Mouse (Mus musculus) heart, embryonic 14.5 days (tissue): ENCODE results near the gene Scube2. TPM values are rescaled to one million over a fixed set of nuclear protein-coding genes. Genes with fewer than 3 reads are reported as not detected.

Experiments
- ATAC-seq: fragments of 200-750 bp; cut with Nextera tagmentation; 2 replicates; pipeline ENCODE4 v1.8.0; 2017; ENCODE audit warnings: low read depth, moderate TSS enrichment; ENCODE audit not compliant: insufficient number of reproducible peaks, insufficient read depth, low FRiP score
- H3K27ac ChIP-seq, 2 experiments: fragments of 200-500 bp in 1 of 2; fragments of 300-500 bp in 1 of 2; sonication (generic) in 1 of 2; replicated peaks in 1 of 2; 2 replicates each; pipeline ENCODE4 v1.5.1; 2012 to 2014; ENCODE audit warnings: low read depth in 2 of 2, low read length in 2 of 2, control low read depth in 1 of 2, mild to moderate bottlenecking in 1 of 2, mixed read lengths in 1 of 2; ENCODE audit not compliant: control insufficient read depth in 1 of 2, insufficient read depth in 1 of 2
- H3K27me3 ChIP-seq: fragments of 300-500 bp; sonication (generic); 2 replicates; pipeline ENCODE4 v1.6.1; 2014; ENCODE audit warnings: mild to moderate bottlenecking, low read length, control low read depth; ENCODE audit not compliant: control insufficient read depth, insufficient read depth
- H3K36me3 ChIP-seq: fragments of 300-500 bp; sonication (generic); 2 replicates; pipeline ENCODE4 v1.6.1; 2014; ENCODE audit warnings: mild to moderate bottlenecking, control low read depth, low read length, mixed read lengths; ENCODE audit not compliant: control insufficient read depth, insufficient read depth
- H3K4me1 ChIP-seq, 2 experiments: fragments of 200-500 bp in 1 of 2; fragments of 300-500 bp in 1 of 2; sonication (generic) in 1 of 2; 2 replicates each; pipeline ENCODE4 v1.6.1; 2012 to 2014; ENCODE audit warnings: low read length in 2 of 2, control low read depth in 1 of 2, mixed read lengths in 1 of 2; ENCODE audit not compliant: control insufficient read depth in 2 of 2, insufficient read depth in 2 of 2
- H3K4me2 ChIP-seq: fragments of 300-500 bp; sonication (generic); 2 replicates; pipeline ENCODE4 v1.6.1; 2014; ENCODE audit warnings: mild to moderate bottlenecking, low read length
- H3K4me3 ChIP-seq, 2 experiments: fragments of 200-500 bp in 1 of 2; fragments of 300-500 bp in 1 of 2; sonication (generic) in 1 of 2; 2 replicates each; pipeline ENCODE4 v1.5.1; 2012 to 2014; ENCODE audit warnings: low read length in 2 of 2, mild to moderate bottlenecking in 2 of 2, control low read depth in 1 of 2, low read depth in 1 of 2, moderate library complexity in 1 of 2; ENCODE audit not compliant: control insufficient read depth in 1 of 2, insufficient read depth in 1 of 2
- H3K9ac ChIP-seq: fragments of 300-500 bp; sonication (generic); 2 replicates; pipeline ENCODE4 v1.6.1; 2014; ENCODE audit warnings: mild to moderate bottlenecking, low read length
- H3K9me3 ChIP-seq: fragments of 300-500 bp; sonication (generic); 2 replicates; pipeline ENCODE4 v1.6.1; 2016; ENCODE audit warnings: low read length, control low read depth; ENCODE audit not compliant: control insufficient read depth
- WGBS: fragments of 180-500 bp; shearing (Covaris S2); extraction: QIAGEN DNeasy Blood & Tissue Kit; methylation state at CpG from one replicate; pipeline ENCODE4 v1.1.7; 2014; 5-methylcytosine and 5-hydroxymethylcytosine counted together
- polyA plus RNA-seq: library from polyadenylated mRNA; unstranded; fragments of >200 nt; fragmentation: Nextera tagmentation; extraction: Ambion mirVana; gene quantifications from 2 replicates; pipeline ENCODE4 v1.2.1, GENCODE M21; 2014

Gene Scube2
- polyA plus RNA-seq, 1 experiment from 2014 or later: 12.4 TPM

- Histone ChIP-seq H3K9me3 (no peaks in the 10 kb centered on the region), H3K9ac (peak overlapping the region; percentile 63), H3K27me3 (peaks cover 54% of the 10 kb centered on the region), H3K4me3 (peak overlapping the region; percentile 46 to 53), H3K4me1 (peaks cover 6 to 11% of the 10 kb centered on the region in 2 experiments; a peak in 2 of 4 replicates), H3K27ac (no peak overlapping the region), H3K4me2 (peak overlapping the region; percentile 97), H3K36me3 (no peaks in the 10 kb centered on the region)
- peak; percentile 38 for ATAC-seq
- WGBS: under 1% methylated on average over 24 of the region's 24 CpGs
These were observed 84.4 kb downstream of the Scube2 start for GRCm38 (mm10) chr7:109781087-109781469.

DNA sequence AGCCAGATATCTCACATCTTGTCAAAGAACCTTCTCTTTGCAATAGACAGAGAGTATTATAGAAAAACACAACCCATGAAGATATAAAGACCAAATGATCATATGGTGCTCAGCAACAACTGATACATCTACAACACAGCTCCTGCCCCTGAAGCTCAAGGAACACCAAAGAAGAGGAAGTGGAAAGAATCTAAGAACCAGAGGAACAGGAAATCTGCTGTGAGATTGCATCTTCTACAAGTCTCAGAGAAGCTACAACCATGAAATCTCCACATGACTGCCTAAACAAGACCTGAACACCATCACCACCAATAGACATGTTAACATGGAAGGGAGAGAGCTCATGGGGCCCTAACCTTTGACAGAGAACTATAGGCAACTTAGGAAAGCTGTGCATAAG is 93.2 kb downstream of the Scube2 start:
- ATAC-seq: no peak
- H3K9me3 ChIP-seq: no peaks in the 10 kb centered on the region
- no peak overlapping the region for H3K27ac ChIP-seq
- no peaks in the 10 kb centered on the region for H3K4me1 ChIP-seq
- no peak overlapping the region for H3K9ac ChIP-seq
- no peak overlapping the region for H3K4me2 ChIP-seq
- H3K27me3 ChIP-seq: no peaks in the 10 kb centered on the region
- no peaks in the 10 kb centered on the region for H3K36me3 ChIP-seq
- H3K4me3 ChIP-seq: no peak overlapping the region

DNA sequence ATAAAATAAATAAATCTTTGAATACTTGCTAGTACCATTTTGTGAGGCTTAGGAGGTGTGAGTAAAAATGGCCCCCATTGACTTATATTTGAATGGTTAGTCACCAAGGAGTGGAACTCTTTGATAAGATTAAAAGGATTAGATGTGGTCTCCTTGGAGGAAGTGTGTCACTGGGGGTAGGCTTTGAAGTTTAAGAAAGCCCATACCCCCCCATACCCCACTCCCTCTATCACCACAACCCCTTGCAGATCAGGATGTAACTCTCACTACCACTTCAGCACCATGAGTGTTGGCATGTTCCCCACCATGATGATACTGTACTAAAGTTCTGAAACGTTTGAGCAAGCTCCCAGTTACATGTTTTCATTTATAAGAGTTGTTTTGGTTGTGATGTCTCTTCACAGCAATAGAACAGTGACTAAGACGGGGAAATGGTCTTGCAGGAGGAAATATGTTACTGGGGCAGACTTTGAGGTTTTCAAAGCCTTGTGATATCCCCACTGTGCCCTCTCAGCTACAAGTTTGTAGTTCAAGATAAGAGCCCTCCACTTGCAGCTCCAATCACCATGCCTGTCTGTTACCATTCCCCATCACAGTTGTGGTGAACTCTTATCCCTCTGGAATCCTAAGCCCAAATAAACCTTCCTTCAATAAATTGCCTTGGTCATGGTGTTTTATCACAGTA is 96.6 kb downstream of the Scube2 start:
- Histone ChIP-seq H3K4me2 (no peak overlapping the region), H3K27ac (no peak overlapping the region), H3K36me3 (no peaks in the 10 kb centered on the region), H3K4me3 (no peak overlapping the region), H3K9ac (no peak overlapping the region), H3K4me1 (no peaks in the 10 kb centered on the region), H3K27me3 (no peaks in the 10 kb centered on the region), H3K9me3 (no peaks in the 10 kb centered on the region)
- no peak for ATAC-seq
- WGBS: 35% methylated on average over 2 of the region's 2 CpGs

- no peaks in the 10 kb centered on the region for H3K27me3 ChIP-seq
- no peak overlapping the region for H3K4me2 ChIP-seq
- no peaks in the 10 kb centered on the region for H3K9me3 ChIP-seq
- H3K27ac ChIP-seq: no peak overlapping the region
- no peak for ATAC-seq
- H3K9ac ChIP-seq: no peak overlapping the region
- 71% methylated on average over 7 of the region's 7 CpGs for WGBS
- H3K36me3 ChIP-seq: no peaks in the 10 kb centered on the region
- no peaks in the 10 kb centered on the region for H3K4me1 ChIP-seq
- H3K4me3 ChIP-seq: no peak overlapping the region
These were observed 97.7 kb downstream of the Scube2 start for GRCm38 (mm10) chr7:109767575-109768350.

DNA sequence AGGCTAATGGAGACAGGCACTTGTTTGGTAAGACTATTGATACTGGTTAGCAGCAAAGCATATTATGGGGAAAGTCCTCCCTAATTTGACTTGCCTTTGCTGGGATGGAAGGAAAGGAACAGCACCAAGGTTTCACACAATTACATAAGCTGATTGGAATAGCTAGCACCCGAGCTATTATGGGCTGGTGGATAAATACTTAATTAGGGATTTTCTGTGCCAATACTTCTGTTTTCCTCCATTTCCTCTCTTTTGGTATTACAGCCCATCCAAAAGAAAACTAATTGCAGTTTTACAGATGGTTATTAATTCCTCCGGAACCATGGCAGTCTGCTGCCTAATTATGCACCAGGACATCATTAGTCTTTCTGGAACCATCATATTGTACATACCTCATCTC is 101.5 kb downstream of the Scube2 start:
- Histone ChIP-seq H3K9ac (no peak overlapping the region), H3K4me2 (no peak overlapping the region), H3K4me3 (no peak overlapping the region), H3K9me3 (no peaks in the 10 kb centered on the region), H3K4me1 (no peaks in the 10 kb centered on the region), H3K27me3 (no peaks in the 10 kb centered on the region), H3K36me3 (no peaks in the 10 kb centered on the region), H3K27ac (no peak overlapping the region)
- ATAC-seq: no peak
- 56% methylated on average over 2 of the region's 2 CpGs for WGBS

- Histone ChIP-seq H3K4me2 (no peak overlapping the region), H3K27me3 (no peaks in the 10 kb centered on the region), H3K27ac (no peak overlapping the region), H3K4me3 (no peak overlapping the region), H3K9ac (no peak overlapping the region), H3K36me3 (0 out of 2 replicates have a peak, but pooled peaks cover 4% of the 10 kb centered on the region), H3K4me1 (peaks cover 2 to 11% of the 10 kb centered on the region in 2 experiments; a peak in 3 of 4 replicates), H3K9me3 (no peaks in the 10 kb centered on the region)
- 97% methylated on average over 3 of the region's 3 CpGs for WGBS
- no peak for ATAC-seq
These were observed 109.2 kb downstream of the Scube2 start for GRCm38 (mm10) chr7:109756291-109756690.

DNA sequence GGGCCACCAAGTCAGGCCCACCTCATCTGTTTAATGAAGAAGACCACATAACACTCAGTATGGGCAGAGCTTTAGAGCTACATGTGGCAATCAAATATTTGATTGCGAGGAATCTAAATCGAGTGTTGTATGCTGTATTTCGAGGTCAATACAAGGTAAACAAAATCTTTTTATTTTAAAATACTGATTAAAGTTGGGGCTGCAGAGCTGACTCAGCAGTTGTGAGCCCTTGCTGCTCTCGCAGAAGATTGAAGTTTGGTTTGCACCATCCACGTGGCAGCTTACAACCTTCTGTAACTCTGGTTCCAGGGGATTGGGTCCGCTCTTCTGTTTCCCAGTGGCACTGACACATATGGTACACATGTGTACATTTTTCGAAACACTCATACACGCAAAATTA is 111.4 kb downstream of the Scube2 start:
- no peaks in the 10 kb centered on the region for H3K9me3 ChIP-seq
- WGBS: 90% methylated on average over 8 of the region's 8 CpGs
- H3K9ac ChIP-seq: no peak overlapping the region
- no peak overlapping the region for H3K4me2 ChIP-seq
- no peaks in the 10 kb centered on the region for H3K27me3 ChIP-seq
- no peak overlapping the region for H3K27ac ChIP-seq
- no peak for ATAC-seq
- no peak overlapping the region for H3K4me3 ChIP-seq
- H3K36me3 ChIP-seq: peaks cover 10% of the 10 kb centered on the region; the same call in 1 of the 2 replicates
- peaks cover 2 to 17% of the 10 kb centered on the region in 2 experiments; a peak in 3 of 4 replicates for H3K4me1 ChIP-seq
